Mouse (Mus musculus) brain, embryonic 14.5 days (tissue): ENCODE results near the gene Elmo2. TPM values are rescaled to one million over a fixed set of nuclear protein-coding genes. Genes with fewer than 3 reads are reported as not detected.

ENCODE experiments used
- DNase-seq: peaks from one replicate; pipeline ENCODE4 v3.0.0-alpha.2; 2011; ENCODE audit warnings: low read depth
- CTCF ChIP-seq: fragments of 200-500 bp; IDR thresholded peaks from 2 replicates; pipeline ENCODE4 v1.5.1; 2012; ENCODE audit warnings: inconsistent platforms, mild to moderate bottlenecking, moderate library complexity, borderline replicate concordance; ENCODE audit not compliant: insufficient read depth, insufficient read length; ENCODE audit errors: extremely low read depth
- POLR2A ChIP-seq: fragments of 200-500 bp; IDR thresholded peaks from 2 replicates; pipeline ENCODE4 v1.6.1; 2012; ENCODE audit warnings: mild to moderate bottlenecking, inconsistent platforms, borderline replicate concordance; ENCODE audit not compliant: poor library complexity, insufficient read depth, insufficient read length, severe bottlenecking; ENCODE audit errors: extremely low read depth
- polyA plus RNA-seq: library from polyadenylated mRNA; depleted of rRNA; stranded (reverse); fragments of >200 nt; gene quantifications from 2 replicates; pipeline ENCODE4 v1.2.3, GENCODE M21; 2012; rRNA removed

Gene Elmo2
- 114 and 125 TPM in 2 replicates for polyA plus RNA-seq

GRCm38 (mm10) chr2:165326304-165327190 lies at the start of gene Elmo2:
Gene Elmo2, minus strand, starts transcription at chr2:165326479.
- peak; percentile 99 for DNase-seq
- TF ChIP-seq POLR2A = peak; percentile 88
- TF ChIP-seq CTCF = no peak

GRCm38 (mm10) chr2:165376001-165376400 lies 49.7 kb upstream of the Elmo2 start:
- no peak for DNase-seq
- TF ChIP-seq POLR2A = no peak
- TF ChIP-seq CTCF = no peak

GRCm38 (mm10) chr2:165375478-165375877 lies 49.2 kb upstream of the Elmo2 start:
- DNase-seq = no peak
- TF ChIP-seq CTCF = no peak
- no peak for TF ChIP-seq POLR2A

- DNase-seq = peak; percentile 70
- TF ChIP-seq POLR2A (no peak), CTCF (no peak)
Measured at GRCm38 (mm10) chr2:165371066-165371465, 44.8 kb upstream of the Elmo2 start.

- no peak for DNase-seq
- TF ChIP-seq CTCF = no peak
- TF ChIP-seq POLR2A = no peak
Measured at GRCm38 (mm10) chr2:165370348-165370747, 44.1 kb upstream of the Elmo2 start.

GRCm38 (mm10) chr2:165368496-165368895 lies 42.2 kb upstream of the Elmo2 start, which contains the start of gene Zfp663:
Gene Zfp663, minus strand, starts transcription at chr2:165368729.
- peak; percentile 86 for DNase-seq

GRCm38 (mm10) chr2:165367868-165368439 lies 41.7 kb upstream of the Elmo2 start:
- DNase-seq = peak; percentile 78
- TF ChIP-seq CTCF = no peak
- TF ChIP-seq POLR2A = no peak

More at GRCm38 (mm10) chr2:165368496-165368895, 42.2 kb upstream of the Elmo2 start, which contains the start of gene Zfp663:
- TF ChIP-seq CTCF (no peak), POLR2A (peak; percentile 53; the same call in 1 of the 2 replicates)

- DNase-seq = peak; percentile 28
- no peak for TF ChIP-seq POLR2A
- no peak for TF ChIP-seq CTCF
Measured at GRCm38 (mm10) chr2:165367047-165367520, 40.8 kb upstream of the Elmo2 start.

- DNase-seq = peak; percentile 79
- TF ChIP-seq CTCF = peak; percentile 98
- TF ChIP-seq POLR2A = no peak
Measured at GRCm38 (mm10) chr2:165364334-165365091, 38.2 kb upstream of the Elmo2 start.

- TF ChIP-seq POLR2A = no peak
- peak; percentile 23; the same call in 1 of the 2 replicates for TF ChIP-seq CTCF
- DNase-seq = no peak
Measured at GRCm38 (mm10) chr2:165363282-165363681, 37.0 kb upstream of the Elmo2 start.
